Mouse (Mus musculus) liver, postnatal 0 days (tissue): ENCODE data around the gene Oard1. TPM values are rescaled to one million over a fixed set of nuclear protein-coding genes. Genes with fewer than 3 reads are reported as not detected.

Source experiments
- ATAC-seq: fragments of 200-750 bp; cut with Nextera tagmentation; 2 replicates; pipeline ENCODE4 v1.8.0; 2017; ENCODE audit warnings: mild to moderate bottlenecking, moderate library complexity
- DNase-seq: peaks from one replicate; pipeline ENCODE4 v3.0.0-alpha.2; 2016
- H3K27ac ChIP-seq: fragments of 300-500 bp; sonication (generic); 2 replicates; pipeline ENCODE4 v1.5.1; 2014; ENCODE audit warnings: antibody characterized with exemption, moderate library complexity, mild to moderate bottlenecking, low read depth
- H3K27me3 ChIP-seq: fragments of 300-500 bp; sonication (generic); 2 replicates; pipeline ENCODE4 v1.6.1; 2014; ENCODE audit warnings: low read length, control low read depth, mixed read lengths; ENCODE audit not compliant: insufficient read depth
- H3K36me3 ChIP-seq: fragments of 300-500 bp; sonication (generic); replicated peaks from 2 replicates; pipeline ENCODE4 v1.6.1; 2014; ENCODE audit warnings: mild to moderate bottlenecking, control low read depth, low read length, moderate library complexity, mixed read lengths; ENCODE audit not compliant: insufficient read depth
- H3K4me1 ChIP-seq: fragments of 300-500 bp; sonication (generic); 2 replicates; pipeline ENCODE4 v1.6.1; 2014; ENCODE audit warnings: antibody characterized with exemption, mild to moderate bottlenecking, control low read depth; ENCODE audit not compliant: insufficient read depth
- H3K4me2 ChIP-seq: fragments of 300-500 bp; sonication (generic); 2 replicates; pipeline ENCODE4 v1.6.1; 2014; ENCODE audit warnings: low read depth, mild to moderate bottlenecking, low read length, moderate library complexity, mixed read lengths
- H3K4me3 ChIP-seq: fragments of 300-500 bp; sonication (generic); 2 replicates; pipeline ENCODE4 v1.5.1; 2014; ENCODE audit warnings: low read depth, low read length
- H3K9ac ChIP-seq: fragments of 300-500 bp; sonication (generic); replicated peaks from 2 replicates; pipeline ENCODE4 v1.6.1; 2014; ENCODE audit warnings: mild to moderate bottlenecking, moderate library complexity
- H3K9me3 ChIP-seq: fragments of 300-500 bp; sonication (generic); 2 replicates; pipeline ENCODE4 v1.6.1; 2016; ENCODE audit warnings: mild to moderate bottlenecking, control low read depth, low read length, mixed read lengths
- CTCF ChIP-seq: sonication (generic); IDR thresholded peaks from 2 replicates; pipeline ENCODE4 v1.5.1; 2016; ENCODE audit warnings: antibody characterized with exemption, low read depth
- EP300 ChIP-seq: IDR thresholded peaks from 2 replicates; pipeline ENCODE4 v1.6.1; 2016; ENCODE audit warnings: antibody characterized with exemption, low read depth, mild to moderate bottlenecking
- WGBS: fragments of 180-500 bp; shearing (Covaris S2); extraction: QIAGEN DNeasy Blood & Tissue Kit; methylation state at CpG from one replicate; pipeline ENCODE4 v1.1.7; 2014; ENCODE audit not compliant: insufficient replicate concordance; 5-methylcytosine and 5-hydroxymethylcytosine counted together
- polyA plus RNA-seq: library from polyadenylated mRNA; unstranded; fragments of >200 nt; fragmentation: Nextera tagmentation; extraction: Ambion mirVana; gene quantifications from 2 replicates; pipeline ENCODE4 v1.2.1, GENCODE M21; 2015

The Oard1 gene
- polyA plus RNA-seq = 29.7 and 30.1 TPM in 2 replicates

- Histone ChIP-seq H3K9me3 (no peaks in the 10 kb centered on the region), H3K4me2 (peak within 1 kb of the TSS; percentile 87), H3K4me3 (peak within 1 kb of the TSS; percentile 94), H3K27ac (peak within 1 kb of the TSS; percentile 100), H3K4me1 (peaks cover 34% of the 10 kb centered on the region), H3K9ac (peak within 1 kb of the TSS; percentile 99), H3K27me3 (no peaks in the 10 kb centered on the region), H3K36me3 (peaks cover 26% of the 10 kb centered on the region)
- TF ChIP-seq CTCF (no peak), EP300 (peak; percentile 51)
- peak; percentile 100 for DNase-seq
- peak; percentile 88 for ATAC-seq
- WGBS = under 1% methylated on average over 77 of the region's 84 CpGs
Observed at GRCm38 (mm10) chr17:48409380-48410298, at the start of gene Oard1, which contains the start of gene Nfya. Gene Oard1, plus strand, starts transcription at chr17:48410014. Gene Nfya, minus strand, starts transcription at chr17:48409906.

GRCm38 (mm10) chr17:48360462-48360861 lies 49.4 kb upstream of the Oard1 start:
- Histone ChIP-seq H3K36me3 (no peaks in the 10 kb centered on the region), H3K9ac (no peak overlapping the region), H3K4me2 (no peak overlapping the region), H3K4me3 (no peak overlapping the region), H3K27me3 (no peaks in the 10 kb centered on the region), H3K4me1 (no peaks in the 10 kb centered on the region), H3K27ac (no peak overlapping the region), H3K9me3 (no peaks in the 10 kb centered on the region)
- 15% methylated on average over 4 of the region's 4 CpGs for whole genome bisulfite sequencing
- DNase-seq (no peak), ATAC-seq (peak; percentile 23; the same call in 1 of the 2 replicates)
- TF ChIP-seq CTCF (no peak), EP300 (no peak)

GRCm38 (mm10) chr17:48362346-48362745 lies 47.5 kb upstream of the Oard1 start:
- WGBS = 57% methylated on average over 3 of the region's 3 CpGs
- ATAC-seq = no peak
- no peaks in the 10 kb centered on the region for H3K27me3 ChIP-seq
- H3K4me3 ChIP-seq = no peak overlapping the region
- no peak overlapping the region for H3K9ac ChIP-seq
- H3K4me2 ChIP-seq = no peak overlapping the region
- H3K9me3 ChIP-seq = no peaks in the 10 kb centered on the region
- no peaks in the 10 kb centered on the region for H3K36me3 ChIP-seq
- no peak for DNase-seq
- H3K4me1 ChIP-seq = no peaks in the 10 kb centered on the region
- no peak overlapping the region for H3K27ac ChIP-seq
- no peak for TF ChIP-seq CTCF
- TF ChIP-seq EP300 = no peak

- Histone ChIP-seq H3K27ac (no peak overlapping the region), H3K4me2 (no peak overlapping the region), H3K36me3 (no peaks in the 10 kb centered on the region), H3K4me3 (no peak overlapping the region), H3K9me3 (no peaks in the 10 kb centered on the region), H3K27me3 (no peaks in the 10 kb centered on the region), H3K9ac (no peak overlapping the region), H3K4me1 (no peaks in the 10 kb centered on the region)
- ATAC-seq (no peak), DNase-seq (no peak)
- TF ChIP-seq EP300 = no peak
- no peak for TF ChIP-seq CTCF
- WGBS = 80% methylated on average over 8 of the region's 8 CpGs
Observed at GRCm38 (mm10) chr17:48362966-48363365, 46.8 kb upstream of the Oard1 start.

- no peaks in the 10 kb centered on the region for H3K27me3 ChIP-seq
- 51% methylated on average over 6 of the region's 6 CpGs for WGBS
- no peaks in the 10 kb centered on the region for H3K4me1 ChIP-seq
- no peak for ATAC-seq
- H3K9ac ChIP-seq = no peak overlapping the region
- no peak for TF ChIP-seq CTCF
- TF ChIP-seq EP300 = no peak
- H3K36me3 ChIP-seq = no peaks in the 10 kb centered on the region
- no peaks in the 10 kb centered on the region for H3K9me3 ChIP-seq
- no peak overlapping the region for H3K4me2 ChIP-seq
- no peak for DNase-seq
- no peak overlapping the region for H3K27ac ChIP-seq
- H3K4me3 ChIP-seq = no peak overlapping the region
Observed at GRCm38 (mm10) chr17:48363421-48363965, 46.3 kb upstream of the Oard1 start.

GRCm38 (mm10) chr17:48365511-48366155 lies 44.2 kb upstream of the Oard1 start:
- Histone ChIP-seq H3K27me3 (no peaks in the 10 kb centered on the region), H3K4me3 (no peak overlapping the region), H3K9me3 (no peaks in the 10 kb centered on the region), H3K36me3 (no peaks in the 10 kb centered on the region), H3K4me1 (no peaks in the 10 kb centered on the region), H3K4me2 (no peak overlapping the region), H3K27ac (no peak overlapping the region), H3K9ac (no peak overlapping the region)
- WGBS = 78% methylated on average over 9 of the region's 9 CpGs
- DNase-seq = no peak
- no peak for ATAC-seq
- no peak for TF ChIP-seq CTCF
- no peak for TF ChIP-seq EP300
